Mouse (Mus musculus): ENCODE results near the gene Mapk8ip2.

DNA sequence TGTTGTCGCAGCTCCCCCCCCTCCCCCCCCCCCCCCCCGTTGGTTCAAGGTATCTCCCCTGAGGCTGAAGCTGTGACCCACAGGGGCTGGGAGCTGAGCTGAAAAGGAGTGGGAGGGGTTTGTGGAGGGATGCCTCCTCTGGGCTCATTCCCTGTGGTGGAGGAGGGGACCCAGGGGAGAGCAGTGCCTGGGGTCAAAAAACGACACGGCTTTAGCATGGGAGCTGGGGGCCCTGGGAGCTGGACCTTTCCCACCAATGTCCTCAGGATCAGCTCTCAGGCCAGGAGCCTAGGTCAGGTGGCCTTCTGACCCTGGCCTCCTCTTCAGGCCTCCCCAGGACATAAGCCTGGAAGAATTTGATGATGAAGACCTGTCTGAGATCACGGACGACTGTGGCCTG, 1.1 kb downstream of the Mapk8ip2 start:
- TF ChIP-seq CTCF (IDR thresholded peaks at IDR 0.05; ENCODE audit: control insufficient read depth, insufficient read depth, low read length) (no peak), POLR2A (IDR thresholded peaks at IDR 0.05; ENCODE audit: borderline replicate concordance, control insufficient read depth, low read depth, low read length) (no peak)

Measured in bone marrow, adult 2 months (tissue).